Mouse (Mus musculus) 3134 (cell line): ENCODE measurements around the gene Arglu1.

ENCODE experiments used
- DNase-seq: peaks from one replicate; pipeline ENCODE4 v3.0.0-alpha.2; 2011; ENCODE audit warnings: low spot score; ENCODE audit not compliant: insufficient read length; ENCODE audit errors: extremely low read depth

Arglu1 gene

DNA sequence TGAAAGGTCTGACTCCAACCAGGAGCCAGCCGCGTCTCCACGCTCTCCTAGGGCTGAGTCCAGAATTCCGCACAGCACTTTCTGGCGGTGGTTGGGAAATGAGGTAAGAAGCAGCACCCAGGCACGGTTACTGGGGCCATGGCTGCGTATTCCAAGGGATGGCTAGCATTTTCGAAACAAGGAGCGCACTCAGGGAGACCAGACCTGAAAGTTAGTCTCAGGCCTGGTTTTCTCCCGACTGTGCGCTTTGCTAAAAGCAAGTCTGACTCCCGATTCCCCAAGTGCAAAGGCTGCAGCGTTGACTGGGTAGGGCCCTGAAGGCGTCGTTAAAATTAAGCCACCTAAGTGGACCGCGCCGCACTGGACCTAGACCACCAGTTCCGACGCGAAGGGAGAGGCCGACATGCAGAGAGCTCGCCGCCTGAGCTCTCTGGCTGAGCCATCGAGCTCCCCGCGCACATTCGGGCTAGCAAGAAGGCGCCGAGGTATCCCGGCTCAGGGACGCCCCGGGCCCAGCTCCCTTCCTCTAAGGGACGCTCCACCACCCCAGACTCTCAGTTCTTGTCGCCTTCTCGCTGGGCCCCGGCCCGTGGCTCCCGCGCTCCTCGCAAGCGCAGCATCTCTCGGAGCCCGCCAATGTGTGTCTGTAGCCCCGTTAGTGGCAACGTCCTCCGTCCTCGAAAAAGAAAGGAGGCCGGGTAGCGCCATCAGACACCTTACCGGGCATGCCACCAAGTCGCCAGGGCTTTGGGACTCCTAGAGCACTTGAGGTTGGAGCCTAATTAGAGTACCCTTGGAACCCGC, 30.6 kb downstream of the Arglu1 start:
- DNase-seq = peak; percentile 78

GRCm38 (mm10) chr8:8658426-8659224, 31.7 kb downstream of the Arglu1 start:
- DNase-seq = peak; percentile 84

GRCm38 (mm10) chr8:8657692-8658355, 32.5 kb downstream of the Arglu1 start:
- DNase-seq = no peak

DNA sequence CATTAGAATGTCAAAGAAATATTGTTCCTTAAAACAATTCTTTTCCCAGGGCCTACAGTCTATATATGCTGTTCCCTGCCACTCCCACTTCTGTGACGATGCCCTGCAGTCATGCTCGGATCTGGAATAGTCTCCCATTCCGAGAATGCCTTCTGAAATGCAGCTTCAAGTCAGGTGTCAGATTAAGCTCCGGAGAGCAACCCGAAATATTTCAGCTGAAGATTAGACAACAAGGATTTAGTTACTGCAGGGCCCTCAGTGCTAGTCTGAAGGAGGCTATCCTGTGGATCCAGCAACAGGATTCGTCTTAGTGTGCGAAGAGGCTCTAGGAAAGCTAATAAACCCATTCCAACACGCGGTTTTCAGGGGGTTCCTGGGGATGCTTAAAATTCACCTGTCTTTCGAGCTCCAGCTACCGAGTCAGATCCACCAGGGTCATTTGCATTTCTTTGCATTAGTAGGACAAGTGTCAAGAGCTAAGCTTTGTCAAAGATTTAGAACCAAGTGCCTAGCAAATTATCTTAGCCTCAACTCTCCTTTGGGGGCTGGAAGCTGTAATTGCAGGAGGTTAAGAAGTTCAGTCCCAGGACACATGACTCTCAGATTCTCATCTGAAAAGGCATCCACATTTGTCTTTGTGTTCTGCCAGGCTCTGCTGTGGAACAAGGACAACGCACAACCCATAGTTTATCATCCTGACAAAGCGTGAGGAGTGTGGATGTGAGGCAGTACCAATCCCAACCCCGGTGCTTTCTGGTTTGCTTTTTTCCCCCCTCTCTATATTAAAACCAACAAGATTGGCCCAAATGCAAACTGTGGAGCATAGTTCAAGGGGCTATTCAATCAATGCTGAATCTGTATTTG, 33.5 kb downstream of the Arglu1 start:
- DNase-seq = no peak

DNA sequence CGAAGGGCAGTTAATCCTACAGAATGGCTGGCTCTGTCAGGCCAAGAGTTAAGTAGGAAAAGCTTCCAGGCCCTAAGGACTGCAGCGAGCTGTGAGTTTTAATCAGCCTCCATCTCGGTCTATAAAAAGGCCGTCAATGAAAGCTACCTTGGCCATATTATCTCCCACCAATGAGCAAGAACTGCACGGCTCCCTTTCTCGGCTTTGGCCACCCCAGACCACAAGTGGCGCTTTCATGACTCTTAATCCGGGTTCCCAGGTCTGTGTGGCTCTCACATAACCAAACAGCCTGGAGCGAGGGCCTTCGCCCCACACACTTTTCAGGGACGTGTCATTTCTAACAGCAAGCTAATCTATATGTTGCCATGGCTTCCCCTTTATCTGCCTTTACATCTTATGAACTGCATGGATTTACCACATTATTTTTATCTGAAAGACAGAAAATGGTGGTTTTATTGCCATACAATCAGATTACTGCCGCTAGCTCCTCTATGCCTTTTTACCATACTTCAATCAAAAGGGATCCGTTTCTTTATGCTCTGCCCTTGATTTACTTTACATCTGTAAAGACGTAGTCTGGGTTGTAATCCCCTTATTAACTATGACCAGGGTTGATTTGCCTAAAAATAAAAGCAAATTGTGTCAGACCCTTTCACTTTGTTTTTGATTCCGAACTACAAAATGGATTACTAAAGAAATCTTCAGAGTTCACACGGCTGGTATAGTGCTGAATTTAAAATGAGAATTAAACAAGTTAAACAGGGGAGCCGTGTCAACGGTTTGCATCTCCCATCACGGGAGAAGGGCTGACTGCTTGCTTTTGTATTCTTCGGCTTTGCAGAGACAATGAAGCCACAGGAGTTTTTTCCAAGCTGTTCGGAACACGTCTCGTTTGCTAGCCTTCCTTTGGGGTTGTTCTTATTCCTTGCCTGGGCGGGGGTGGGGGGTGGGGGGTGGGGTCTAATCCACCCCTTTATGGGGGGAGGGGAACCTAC, 34.7 kb downstream of the Arglu1 start:
- no peak for DNase-seq

DNA sequence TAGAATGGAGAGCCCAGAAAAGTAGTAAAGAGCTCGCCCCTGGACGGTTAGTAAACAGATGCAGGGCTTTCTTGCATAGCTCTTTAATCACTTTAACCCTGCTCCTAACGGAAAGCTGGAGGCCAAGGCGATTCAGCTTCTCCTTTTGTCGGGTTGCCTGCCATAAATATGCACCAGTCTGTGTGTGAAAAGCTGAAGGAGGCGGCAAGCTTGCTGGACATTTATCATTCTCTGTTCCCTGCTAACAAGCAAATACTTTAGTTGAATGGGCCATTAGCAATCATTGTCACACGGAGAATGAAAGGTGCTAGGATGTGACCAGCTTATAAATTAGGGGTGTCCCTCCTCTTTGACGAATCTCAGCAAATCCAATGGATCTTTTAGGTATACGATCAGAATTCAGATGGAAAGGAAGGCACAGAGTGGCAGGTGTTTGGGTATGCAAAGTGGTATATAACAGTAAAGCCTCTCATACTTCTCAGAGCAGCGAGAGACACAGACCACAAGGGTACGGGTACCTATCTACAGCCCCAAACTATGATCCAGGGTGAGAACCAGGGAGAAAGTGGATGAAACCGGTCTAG, 36.3 kb downstream of the Arglu1 start:
- DNase-seq = no peak

- DNase-seq = no peak
Observed at GRCm38 (mm10) chr8:8653343-8653742, 37.0 kb downstream of the Arglu1 start.

GRCm38 (mm10) chr8:8652388-8652787, 37.9 kb downstream of the Arglu1 start:
- no peak for DNase-seq

GRCm38 (mm10) chr8:8649944-8650343, 40.4 kb downstream of the Arglu1 start:
- no peak for DNase-seq

GRCm38 (mm10) chr8:8649536-8649935, 40.8 kb downstream of the Arglu1 start:
- DNase-seq = no peak

DNA sequence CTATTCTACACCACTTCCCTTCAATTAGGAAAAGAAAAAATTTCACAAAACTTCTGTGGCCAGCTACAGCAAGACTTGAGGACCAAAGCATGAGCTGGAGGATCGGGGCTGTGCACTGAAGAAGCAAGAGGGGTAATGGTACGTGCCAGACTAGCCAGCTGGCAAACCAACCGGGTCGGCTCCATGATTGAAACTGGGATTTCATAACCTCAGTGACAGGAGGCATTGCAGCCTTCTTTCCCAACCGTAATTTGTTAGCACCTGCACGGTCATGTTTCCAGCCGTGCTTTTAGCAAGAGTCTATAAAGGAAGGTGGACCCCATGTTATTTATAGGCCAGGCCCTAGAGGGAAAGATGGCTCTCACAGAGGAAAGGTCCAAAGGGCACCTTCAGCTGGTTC, 41.6 kb downstream of the Arglu1 start:
- no peak for DNase-seq

- no peak for DNase-seq
Observed at GRCm38 (mm10) chr8:8647824-8648223, 42.5 kb downstream of the Arglu1 start.

DNA sequence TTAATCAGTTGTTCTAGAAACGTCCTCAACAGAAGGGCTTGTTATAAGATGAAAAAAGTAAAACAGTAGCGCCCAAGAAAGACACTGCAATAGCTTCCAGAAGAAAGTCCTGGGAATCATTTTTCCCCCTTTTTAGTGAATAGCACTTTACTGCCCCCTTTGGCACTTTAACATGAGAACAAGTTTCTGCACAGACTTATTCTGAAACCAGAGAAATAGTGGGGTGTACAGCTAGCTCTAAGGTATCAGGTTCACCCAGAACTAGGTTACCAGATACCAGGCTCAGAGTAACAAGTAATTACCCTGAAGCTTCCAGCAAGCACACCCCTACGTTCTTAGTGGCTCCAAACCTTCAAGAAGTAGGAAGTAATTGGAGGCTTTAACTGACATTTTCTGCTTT, 43.0 kb downstream of the Arglu1 start:
- no peak for DNase-seq

DNA sequence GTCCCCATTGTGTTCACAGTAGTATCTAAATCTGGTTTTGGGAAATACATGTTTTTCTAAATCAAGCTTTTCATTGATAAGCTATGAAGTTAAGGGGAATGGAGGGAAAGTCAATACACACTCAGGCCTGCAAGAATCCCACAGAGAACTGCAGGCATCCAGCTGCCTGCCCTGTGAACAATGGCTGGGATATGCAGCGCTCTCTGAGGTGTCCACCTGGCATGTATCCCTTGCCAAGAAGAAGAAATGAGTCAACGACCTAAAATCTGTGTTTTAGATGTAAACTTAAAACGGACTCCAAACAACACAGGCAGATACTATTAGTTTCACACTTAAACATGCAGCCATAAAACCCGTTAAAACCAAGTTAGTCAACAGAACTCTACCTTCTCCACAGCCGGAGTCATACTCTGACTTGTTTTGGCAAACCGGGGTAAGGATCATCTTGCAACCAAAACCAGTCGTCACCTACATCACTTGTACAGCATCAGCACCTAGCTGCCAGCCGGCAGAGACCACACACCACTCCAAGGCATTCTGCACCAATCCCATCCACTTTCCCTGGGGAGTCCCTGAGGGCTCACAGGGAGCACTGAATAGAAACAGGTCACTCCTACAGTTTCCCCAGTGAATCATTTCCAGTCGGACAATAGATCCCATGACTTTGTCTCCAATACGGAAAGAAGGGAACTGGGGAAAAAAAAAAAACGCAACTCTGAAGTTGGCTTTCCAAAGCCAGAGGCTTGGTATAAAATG, 46.0 kb downstream of the Arglu1 start:
- peak; percentile 69 for DNase-seq

DNA sequence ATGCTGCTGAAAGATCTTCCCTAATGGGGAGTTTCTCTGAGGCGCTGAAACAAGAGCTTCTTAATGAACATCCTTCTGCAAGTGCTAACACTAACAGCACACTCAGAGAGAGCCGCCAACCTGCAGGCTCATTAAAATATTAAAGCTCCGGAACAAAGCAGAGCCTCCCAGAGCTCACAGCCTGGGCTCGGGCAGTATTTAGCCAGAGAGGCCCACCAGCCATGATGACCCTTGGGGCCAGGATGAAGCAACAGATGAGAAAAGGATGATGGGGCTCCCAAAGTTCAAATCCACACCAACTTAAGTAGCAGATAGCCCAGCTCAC, 50.1 kb downstream of the Arglu1 start:
- no peak for DNase-seq

DNA sequence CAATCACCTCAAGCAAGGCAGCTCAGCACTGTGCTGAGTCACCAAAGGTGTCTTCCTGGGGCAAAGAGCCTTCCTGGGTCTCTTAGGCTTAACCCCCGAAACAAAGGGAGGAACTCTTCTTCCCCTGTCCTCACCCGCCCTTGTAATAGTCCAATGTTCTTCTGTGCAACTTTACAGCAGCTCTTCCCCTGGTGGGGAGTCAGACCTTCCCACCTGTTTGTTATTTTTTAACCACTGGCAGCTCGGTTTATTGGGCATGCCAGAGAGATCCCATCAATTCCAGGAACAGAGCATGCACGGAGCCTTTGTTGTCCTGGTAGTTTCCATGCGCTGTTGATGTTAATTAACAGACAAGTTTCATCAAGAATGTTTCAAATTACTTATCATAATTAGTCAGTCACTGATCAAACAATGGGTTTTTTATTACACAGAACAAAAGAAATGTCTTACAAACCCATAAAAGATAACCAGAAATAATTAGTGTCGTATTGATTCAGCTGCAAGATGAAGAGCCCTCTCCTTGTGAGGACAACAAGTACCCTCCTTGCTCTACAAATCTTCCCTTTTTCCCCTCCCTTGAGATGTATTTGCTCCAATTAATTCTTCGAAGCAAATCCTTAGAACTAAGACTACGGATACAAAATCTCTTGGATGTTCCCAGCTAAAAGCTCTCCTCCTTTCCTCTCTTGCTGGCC, 50.6 kb downstream of the Arglu1 start:
- DNase-seq = no peak

- DNase-seq = no peak
Observed at GRCm38 (mm10) chr8:8631394-8631793, 58.9 kb downstream of the Arglu1 start.

DNA sequence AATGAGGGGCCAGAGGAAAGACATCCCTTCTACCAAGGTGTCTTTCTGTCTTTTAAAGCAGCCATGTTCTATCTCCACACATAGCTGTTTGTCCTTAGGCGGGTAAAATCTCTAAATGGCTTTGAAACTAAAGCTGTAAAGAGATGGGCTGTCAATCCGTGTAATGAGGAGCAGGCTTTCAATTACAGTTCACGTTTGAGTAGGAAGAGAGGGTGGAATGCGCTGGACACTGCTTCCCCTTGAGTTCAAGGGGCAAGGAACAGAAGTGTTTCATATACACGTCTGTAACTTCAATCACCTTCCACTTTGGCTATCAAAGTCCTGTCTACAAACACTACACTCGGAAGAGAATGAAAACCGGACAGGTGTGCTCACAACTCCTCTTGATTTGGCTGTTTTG, 66.3 kb downstream of the Arglu1 start:
- DNase-seq = no peak
